Mouse (Mus musculus): ENCODE results near the gene Gucy2c.

DNA sequence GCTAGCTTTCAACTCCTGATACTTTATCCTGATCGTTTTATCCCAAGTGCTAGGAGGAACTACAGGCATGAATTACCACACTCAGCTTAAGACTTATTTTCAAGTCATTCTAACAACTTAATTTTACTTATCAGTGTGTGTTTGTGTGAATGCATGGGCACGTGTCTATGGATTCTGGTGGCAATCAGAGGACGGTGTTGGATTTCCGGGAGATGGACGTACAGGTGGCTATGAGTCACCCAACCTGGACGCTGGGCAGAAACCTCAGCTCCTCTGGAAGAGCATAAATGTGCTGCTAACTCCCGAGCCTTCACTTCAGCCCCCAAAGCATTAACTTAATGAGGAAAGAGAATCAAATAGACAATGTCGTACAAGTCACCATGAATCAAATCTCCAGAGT, 43.4 kb upstream of the Gucy2c start:
- TF ChIP-seq CTCF (IDR thresholded peaks at IDR 0.05; ENCODE audit: low read depth) (no peak), EP300 (IDR thresholded peaks at IDR 0.05; ENCODE audit: low read depth) (no peak)

Data from liver, embryonic 14.5 days (tissue).